Mouse (Mus musculus) liver, embryonic 14.5 days (tissue): ENCODE measurements around the gene Gm7247.

ENCODE experiments used
- CTCF ChIP-seq: IDR thresholded peaks from 2 replicates; pipeline ENCODE4 v1.5.1; 2016; ENCODE audit warnings: antibody characterized with exemption, low read depth, control low read depth
- EP300 ChIP-seq: IDR thresholded peaks from 2 replicates; pipeline ENCODE4 v1.6.1; 2016; ENCODE audit warnings: antibody characterized with exemption, low read depth

DNA sequence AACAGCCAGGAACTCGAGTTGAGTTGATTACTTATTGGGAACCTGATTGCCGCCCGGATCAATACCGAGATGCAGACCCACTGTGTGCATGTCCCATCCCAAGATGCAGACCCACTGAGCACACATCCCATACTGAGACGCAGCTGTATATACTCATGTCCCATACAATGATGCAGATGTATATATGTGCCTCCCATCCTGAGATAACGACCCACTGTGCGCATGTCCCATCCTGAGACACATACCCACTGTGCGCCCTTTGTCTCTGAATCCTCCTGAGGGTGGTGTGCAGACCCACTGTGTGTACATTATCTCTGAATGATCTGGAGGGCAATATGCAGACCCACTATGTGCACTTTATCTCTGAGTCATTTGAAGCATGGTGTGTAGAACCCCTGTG is 26.2 kb downstream of the Gm7247 start:
- TF ChIP-seq EP300 (no peak), CTCF (no peak)
